Mouse (Mus musculus) embryonic facial prominence, embryonic 13.5 days (tissue): ENCODE data around the gene Pik3c2b. TPM values are rescaled to one million over a fixed set of nuclear protein-coding genes. Genes with fewer than 3 reads are reported as not detected.

Experiments used
- ATAC-seq: fragments of 200-750 bp; cut with Nextera tagmentation; 2 replicates; pipeline ENCODE4 v1.8.0; 2017; ENCODE audit warnings: low read depth; ENCODE audit not compliant: insufficient number of reproducible peaks, insufficient read depth, low FRiP score, low TSS enrichment
- H3K27ac ChIP-seq: fragments of 300-500 bp; sonication (generic); 2 replicates; pipeline ENCODE4 v1.5.1; 2015; ENCODE audit warnings: moderate library complexity, mild to moderate bottlenecking, inconsistent platforms
- H3K27me3 ChIP-seq: fragments of 300-500 bp; sonication (generic); 2 replicates; pipeline ENCODE4 v1.6.1; 2015; ENCODE audit warnings: mild to moderate bottlenecking, inconsistent platforms
- H3K36me3 ChIP-seq: fragments of 300-500 bp; sonication (generic); 2 replicates; pipeline ENCODE4 v1.6.1; 2015; ENCODE audit warnings: mild to moderate bottlenecking, inconsistent platforms
- H3K4me1 ChIP-seq: fragments of 300-500 bp; sonication (generic); 2 replicates; pipeline ENCODE4 v1.6.1; 2015; ENCODE audit warnings: inconsistent platforms
- H3K4me2 ChIP-seq: fragments of 300-500 bp; sonication (generic); 2 replicates; pipeline ENCODE4 v1.6.1; 2015; ENCODE audit warnings: moderate library complexity, mild to moderate bottlenecking, inconsistent platforms
- H3K4me3 ChIP-seq: fragments of 300-500 bp; sonication (generic); 2 replicates; pipeline ENCODE4 v1.5.1; 2015; ENCODE audit warnings: mild to moderate bottlenecking, inconsistent platforms
- H3K9ac ChIP-seq: fragments of 300-500 bp; sonication (generic); 2 replicates; pipeline ENCODE4 v1.6.1; 2015; ENCODE audit warnings: mild to moderate bottlenecking, inconsistent platforms
- H3K9me3 ChIP-seq: fragments of 300-500 bp; sonication (generic); 2 replicates; pipeline ENCODE4 v1.6.1; 2016; ENCODE audit warnings: inconsistent platforms
- WGBS: fragments of 180-500 bp; shearing (Covaris S2); methylation state at CpG from one replicate; pipeline ENCODE4 v1.1.7; 2015; ENCODE audit warnings: mixed read lengths; 5-methylcytosine and 5-hydroxymethylcytosine counted together
- polyA plus RNA-seq: library from polyadenylated mRNA; unstranded; fragments of >200 nt; fragmentation: Nextera tagmentation; extraction: Ambion mirVana; gene quantifications from 2 replicates; pipeline ENCODE4 v1.2.1, GENCODE M21; 2015

Gene Pik3c2b
- polyA plus RNA-seq = 7.4 and 7.9 TPM in 2 replicates

GRCm38 (mm10) chr1:133045011-133045860, at the start of gene Pik3c2b:
Pik3c2b (plus strand) TSS chr1:133045667.
- no peaks in the 10 kb centered on the region for H3K36me3 ChIP-seq
- ATAC-seq = no peak

GRCm38 (mm10) chr1:133000347-133000746, 45.1 kb upstream of the Pik3c2b start:
- 90% methylated on average over 6 of the region's 6 CpGs for WGBS
- Histone ChIP-seq H3K4me2 (no peak overlapping the region), H3K4me3 (no peak overlapping the region), H3K36me3 (peaks cover 89% of the 10 kb centered on the region), H3K27me3 (no peaks in the 10 kb centered on the region), H3K4me1 (no peaks in the 10 kb centered on the region), H3K9ac (no peak overlapping the region), H3K27ac (no peak overlapping the region), H3K9me3 (no peaks in the 10 kb centered on the region)
- no peak for ATAC-seq

More at GRCm38 (mm10) chr1:133045011-133045860, at the start of gene Pik3c2b:
- Histone ChIP-seq H3K9me3 (no peaks in the 10 kb centered on the region), H3K4me2 (peak within 1 kb of the TSS; percentile 69), H3K4me1 (peaks cover 39% of the 10 kb centered on the region), H3K4me3 (peak within 1 kb of the TSS; percentile 86), H3K27ac (peak within 1 kb of the TSS; percentile 86), H3K9ac (peak within 1 kb of the TSS; percentile 93), H3K27me3 (no peaks in the 10 kb centered on the region)
- WGBS = 2% methylated on average over 15 of the region's 15 CpGs

- Histone ChIP-seq H3K9me3 (no peaks in the 10 kb centered on the region), H3K4me3 (no peak overlapping the region), H3K27me3 (no peaks in the 10 kb centered on the region), H3K4me1 (no peaks in the 10 kb centered on the region), H3K36me3 (peaks cover 63% of the 10 kb centered on the region), H3K4me2 (no peak overlapping the region), H3K9ac (no peak overlapping the region), H3K27ac (no peak overlapping the region)
- 84% methylated on average over 3 of the region's 3 CpGs for WGBS
- no peak for ATAC-seq
Measured at GRCm38 (mm10) chr1:133006571-133006970, 38.9 kb upstream of the Pik3c2b start.

- H3K36me3 ChIP-seq = peaks cover 65% of the 10 kb centered on the region
- 84% methylated on average over 12 of the region's 13 CpGs for WGBS
Measured at GRCm38 (mm10) chr1:133011955-133012841, 33.3 kb upstream of the Pik3c2b start.

GRCm38 (mm10) chr1:133013331-133013730, 32.1 kb upstream of the Pik3c2b start:
- no peaks in the 10 kb centered on the region for H3K27me3 ChIP-seq
- no peak overlapping the region for H3K4me2 ChIP-seq
- ATAC-seq = no peak
- no peaks in the 10 kb centered on the region for H3K9me3 ChIP-seq
- peaks cover 69% of the 10 kb centered on the region for H3K36me3 ChIP-seq
- H3K4me3 ChIP-seq = no peak overlapping the region
- H3K4me1 ChIP-seq = no peaks in the 10 kb centered on the region
- no peak overlapping the region for H3K27ac ChIP-seq
- H3K9ac ChIP-seq = no peak overlapping the region

More at GRCm38 (mm10) chr1:133011955-133012841, 33.3 kb upstream of the Pik3c2b start:
- Histone ChIP-seq H3K27ac (no peak overlapping the region), H3K9ac (no peak overlapping the region), H3K4me1 (no peaks in the 10 kb centered on the region), H3K9me3 (no peaks in the 10 kb centered on the region), H3K4me2 (no peak overlapping the region), H3K27me3 (no peaks in the 10 kb centered on the region), H3K4me3 (no peak overlapping the region)
- no peak for ATAC-seq

GRCm38 (mm10) chr1:133014196-133014595, 31.3 kb upstream of the Pik3c2b start:
- no peak for ATAC-seq
- H3K4me2 ChIP-seq = no peak overlapping the region
- no peaks in the 10 kb centered on the region for H3K9me3 ChIP-seq
- no peak overlapping the region for H3K9ac ChIP-seq
- no peaks in the 10 kb centered on the region for H3K27me3 ChIP-seq
- no peak overlapping the region for H3K4me3 ChIP-seq
- peaks cover 69% of the 10 kb centered on the region for H3K36me3 ChIP-seq
- no peaks in the 10 kb centered on the region for H3K4me1 ChIP-seq
- WGBS = 96% methylated on average over 1 of the region's 1 CpGs
- no peak overlapping the region for H3K27ac ChIP-seq

GRCm38 (mm10) chr1:133016775-133017428, 28.6 kb upstream of the Pik3c2b start:
- H3K27me3 ChIP-seq = no peaks in the 10 kb centered on the region
- no peak overlapping the region for H3K27ac ChIP-seq
- H3K9me3 ChIP-seq = no peaks in the 10 kb centered on the region
- no peak overlapping the region for H3K9ac ChIP-seq
- H3K4me2 ChIP-seq = no peak overlapping the region
- H3K36me3 ChIP-seq = peaks cover 57% of the 10 kb centered on the region
- no peak for ATAC-seq
- no peak overlapping the region for H3K4me3 ChIP-seq
- peaks cover 6% of the 10 kb centered on the region; the same call in 1 of the 2 replicates for H3K4me1 ChIP-seq
- WGBS = 95% methylated on average over 9 of the region's 9 CpGs

- no peak overlapping the region for H3K4me3 ChIP-seq
- peaks cover 6% of the 10 kb centered on the region; the same call in 1 of the 2 replicates for H3K4me1 ChIP-seq
- H3K9ac ChIP-seq = no peak overlapping the region
- H3K36me3 ChIP-seq = peaks cover 48% of the 10 kb centered on the region
- WGBS = 40% methylated on average over 2 of the region's 2 CpGs
- no peak for ATAC-seq
- H3K27ac ChIP-seq = no peak overlapping the region
- H3K4me2 ChIP-seq = no peak overlapping the region
- no peaks in the 10 kb centered on the region for H3K27me3 ChIP-seq
- no peaks in the 10 kb centered on the region for H3K9me3 ChIP-seq
Measured at GRCm38 (mm10) chr1:133018580-133018979, 26.9 kb upstream of the Pik3c2b start.

- Histone ChIP-seq H3K9me3 (no peaks in the 10 kb centered on the region), H3K27me3 (no peaks in the 10 kb centered on the region), H3K4me2 (no peak overlapping the region), H3K27ac (no peak overlapping the region), H3K4me3 (no peak overlapping the region), H3K9ac (no peak overlapping the region), H3K36me3 (peaks cover 41% of the 10 kb centered on the region), H3K4me1 (peaks cover 12% of the 10 kb centered on the region)
- no peak for ATAC-seq
Measured at GRCm38 (mm10) chr1:133019312-133019711, 26.2 kb upstream of the Pik3c2b start.

- no peaks in the 10 kb centered on the region for H3K27me3 ChIP-seq
- H3K27ac ChIP-seq = peak overlapping the region; percentile 48; the same call in 1 of the 2 replicates
- H3K4me2 ChIP-seq = no peak overlapping the region
- H3K4me3 ChIP-seq = no peak overlapping the region
- no peaks in the 10 kb centered on the region for H3K9me3 ChIP-seq
- peaks cover 33% of the 10 kb centered on the region for H3K36me3 ChIP-seq
- no peak for ATAC-seq
- no peak overlapping the region for H3K9ac ChIP-seq
- 62% methylated on average over 3 of the region's 3 CpGs for WGBS
- H3K4me1 ChIP-seq = peaks cover 14% of the 10 kb centered on the region
Measured at GRCm38 (mm10) chr1:133020137-133020894, 25.2 kb upstream of the Pik3c2b start.

- Histone ChIP-seq H3K4me1 (peaks cover 14% of the 10 kb centered on the region), H3K9ac (no peak overlapping the region), H3K4me2 (no peak overlapping the region), H3K4me3 (no peak overlapping the region), H3K27ac (no peak overlapping the region), H3K27me3 (no peaks in the 10 kb centered on the region), H3K9me3 (no peaks in the 10 kb centered on the region), H3K36me3 (peaks cover 23% of the 10 kb centered on the region)
- no peak for ATAC-seq
- WGBS = 96% methylated on average over 7 of the region's 7 CpGs
Measured at GRCm38 (mm10) chr1:133021391-133021790, 24.1 kb upstream of the Pik3c2b start.
